Mouse (Mus musculus): ENCODE results near the gene 1700037C18Rik.

DNA sequence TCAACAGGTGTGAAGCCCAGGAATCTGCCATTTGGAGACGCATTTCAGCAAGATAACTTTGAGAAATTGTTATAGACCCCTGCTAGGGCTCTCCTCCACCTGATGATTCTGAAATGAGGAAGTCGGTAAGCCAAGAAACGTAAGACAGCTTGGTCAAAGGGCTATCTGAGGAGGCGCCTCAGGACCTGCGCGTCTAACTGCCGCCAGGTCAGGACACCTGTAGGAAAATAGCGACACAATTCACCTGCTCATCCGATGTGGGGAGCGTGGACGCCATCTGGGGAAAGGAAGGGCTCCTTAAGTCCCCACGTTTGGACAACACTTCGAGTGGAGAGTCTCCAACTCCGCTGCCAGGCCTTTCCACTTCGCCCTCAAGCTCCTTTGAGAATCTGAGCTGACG lies 36.7 kb downstream of the 1700037C18Rik start:
- TF ChIP-seq CTCF (IDR thresholded peaks at IDR 0.05; ENCODE audit: low read depth) = no peak
- no peak for TF ChIP-seq EP300 (optimal IDR thresholded peaks at IDR 0.05)

Measured in stomach, postnatal 0 days (tissue).